In genomic region chr1:192284340-192284739, GRCm38 (mm10) we compare ENCODE assay signal across 26 mouse cellular contexts.
DNase-seq lines count a peak whose midpoint lies in the region; ATAC-seq and TF ChIP-seq lines count a peak whose summit lies in the region.
"Had no signal": no experiment of that assay in that cellular context is flagged by ENCODE, and none has a peak within 500 bp of the region (broad histone marks: within the 10 kb centered on the region; RNA-seq: fewer than 3 reads in every experiment).

No protein-coding gene starts in this region.

- no peak for ATAC-seq in hindbrain, embryonic 16.5 days
- ATAC-seq: CD4-positive, CD25-positive, alpha-beta regulatory T cell, adult 4 months; forebrain, embryonic 13.5 days; intestine, postnatal 0 days; midbrain, embryonic 15.5 days had no signal

- no peak overlapping the region for H3K9ac ChIP-seq in hindbrain, embryonic 16.5 days (ENCODE audit: low read depth, low read length)
- H3K9ac ChIP-seq: forebrain, embryonic 13.5 days; heart, embryonic 15.5 days; hindbrain, embryonic 12.5 days; limb, embryonic 12.5 days; liver, embryonic 15.5 days; lung, embryonic 14.5 days; midbrain, embryonic 15.5 days; neural tube, embryonic 12.5 days; stomach, embryonic 15.5 days had no signal

- H3K27ac ChIP-seq in layer of hippocampus, adult 2 months = 0 out of 2 replicates have a peak overlapping the region, but pooled peaks have one; percentile 28
- H3K27ac ChIP-seq in hindbrain, embryonic 16.5 days (ENCODE audit: low read depth, low read length) = no peak overlapping the region
- H3K27ac ChIP-seq: forebrain, embryonic 13.5 days; heart, embryonic 10.5 days; heart, embryonic 15.5 days; hindbrain, embryonic 12.5 days; limb, embryonic 12.5 days; liver, embryonic 15.5 days; midbrain, embryonic 10.5 days; midbrain, embryonic 15.5 days; neural tube, embryonic 12.5 days; stomach, embryonic 15.5 days had no signal

- no peaks in the 10 kb centered on the region for H3K4me1 ChIP-seq in hindbrain, embryonic 16.5 days (ENCODE audit: control insufficient read depth, insufficient read depth, low read depth, low read length)
- H3K4me1 ChIP-seq: forebrain, embryonic 13.5 days; heart, embryonic 10.5 days; heart, embryonic 15.5 days; hindbrain, embryonic 12.5 days; limb, embryonic 12.5 days; liver, embryonic 15.5 days; midbrain, embryonic 15.5 days; neural tube, embryonic 12.5 days; stomach, embryonic 15.5 days had no signal

- TF ChIP-seq CTCF in layer of hippocampus, adult 2 months (conservative IDR thresholded peaks at IDR 0.05) = no peak

- no peak for DNase-seq in layer of hippocampus, adult 2 months (ENCODE audit: low spot score in 2 of 2)
- DNase-seq in layer of hippocampus, adult 11-12 months (ENCODE audit: low spot score) = no peak
- peak; percentile 64 for DNase-seq in cerebellum, adult 11 months
- DNase-seq in cerebellum, adult 8-10 months = peak; percentile 71
- peak; percentile 78 to 87 for DNase-seq in cerebellum, postnatal 25 days
- no peak for DNase-seq in ovary, postnatal 10 days (ENCODE audit: low spot score)
- DNase-seq in kidney, adult 18-20 months = no peak
- DNase-seq: gastrocnemius, postnatal 14 days; heart, postnatal 36 days; kidney, postnatal 25 days; lung, embryonic 14.5 days; lung, postnatal 14 days; right cerebral cortex, postnatal 14 days had no signal

- no peak overlapping the region for H3K4me2 ChIP-seq in hindbrain, embryonic 16.5 days (ENCODE audit: low read length)
- H3K4me2 ChIP-seq: forebrain, embryonic 13.5 days; heart, embryonic 15.5 days; hindbrain, embryonic 12.5 days; limb, embryonic 12.5 days; liver, embryonic 15.5 days; lung, embryonic 14.5 days; midbrain, embryonic 15.5 days; neural tube, embryonic 12.5 days; stomach, embryonic 15.5 days had no signal

- 78% methylated on average over 3 of the region's 3 CpGs for WGBS in hindbrain, embryonic 16.5 days

- H3K4me3 ChIP-seq in layer of hippocampus, adult 2 months = no peak overlapping the region
- H3K4me3 ChIP-seq in hindbrain, embryonic 16.5 days (ENCODE audit: low read length) = no peak overlapping the region
- H3K4me3 ChIP-seq: forebrain, embryonic 13.5 days; heart, embryonic 10.5 days; heart, embryonic 15.5 days; hindbrain, embryonic 12.5 days; limb, embryonic 12.5 days; liver, embryonic 15.5 days; midbrain, embryonic 10.5 days; midbrain, embryonic 15.5 days; neural tube, embryonic 12.5 days; stomach, embryonic 15.5 days had no signal

- no peaks in the 10 kb centered on the region for H3K36me3 ChIP-seq in hindbrain, embryonic 16.5 days (ENCODE audit: control insufficient read depth, insufficient read depth, low read length)
- H3K36me3 ChIP-seq: heart, embryonic 10.5 days; heart, embryonic 15.5 days; hindbrain, embryonic 12.5 days; limb, embryonic 12.5 days; liver, embryonic 15.5 days; midbrain, embryonic 10.5 days; midbrain, embryonic 15.5 days; neural tube, embryonic 12.5 days; stomach, embryonic 15.5 days had no signal

- H3K9me3 ChIP-seq in hindbrain, embryonic 16.5 days (ENCODE audit: control insufficient read depth, low read length) = no peaks in the 10 kb centered on the region
- H3K9me3 ChIP-seq: forebrain, embryonic 13.5 days; heart, embryonic 10.5 days; heart, embryonic 15.5 days; hindbrain, embryonic 12.5 days; limb, embryonic 12.5 days; liver, embryonic 15.5 days; midbrain, embryonic 10.5 days; midbrain, embryonic 15.5 days; neural tube, embryonic 12.5 days; stomach, embryonic 15.5 days had no signal

- no peaks in the 10 kb centered on the region for H3K27me3 ChIP-seq in hindbrain, embryonic 16.5 days (replicated peaks; ENCODE audit: control insufficient read depth, insufficient read depth, low read length)
- H3K27me3 ChIP-seq: forebrain, embryonic 13.5 days; heart, embryonic 15.5 days; hindbrain, embryonic 12.5 days; limb, embryonic 12.5 days; liver, embryonic 15.5 days; midbrain, embryonic 15.5 days; neural tube, embryonic 12.5 days; stomach, embryonic 15.5 days had no signal

Comparison
In these comparisons a context has a peak if more than half of its experiments do, and no peak if none do; other contexts are left out.
1. DNase-seq: peak in cerebellum, adult 11 months (single experiment), cerebellum, adult 8-10 months (single experiment) and cerebellum, postnatal 25 days (2 of 2); none in layer of hippocampus, adult 2 months (0 of 2), layer of hippocampus, adult 11-12 months (single experiment), ovary, postnatal 10 days (single experiment) and kidney, adult 18-20 months (single experiment).